Mouse (Mus musculus) left cerebral cortex, adult 2 months (tissue): ENCODE results near the gene Ugt1a5. TPM values are rescaled to one million over a fixed set of nuclear protein-coding genes. Genes with fewer than 3 reads are reported as not detected.
"Not testable (repeated sequence)": the region's sequence is repeated elsewhere in the genome, so short reads cannot be mapped to it uniquely, and the experiment has no call there.

Experiments
- DNase-seq, 2 experiments: peaks; one replicate each; pipeline ENCODE4 v3.0.0; 2021 to 2022; ENCODE audit warnings: low spot score in 2 of 2, mixed read lengths in 1 of 2; ENCODE audit errors: extremely low spot score in 1 of 2
- H3K27ac ChIP-seq: fragments of 200-600 bp; 2 replicates; pipeline ENCODE4 v1.8.1; 2022
- H3K4me3 ChIP-seq: fragments of 200-600 bp; 2 replicates; pipeline ENCODE4 v1.8.1; 2022
- CTCF ChIP-seq: fragments of 200-600 bp; IDR thresholded peaks from 2 replicates; pipeline ENCODE4 v1.8.1; 2022; ENCODE audit warnings: antibody characterized with exemption, mild to moderate bottlenecking, moderate library complexity
- intact Hi-C: fragments of 180-260 bp; cut with DNase I; formaldehyde crosslinking; loops from one replicate; pipeline ENCODE4 v1.15.1; 2025
- total RNA-seq, 2 experiments: library from RNA; stranded (reverse); gene quantifications; 2 replicates each; pipeline ENCODE4 v1.2.3; 2021

Ugt1a5 gene
- total RNA-seq, 2 experiments from 2014 or later = 0.34 TPM; not detected in 1

GRCm38 (mm10) chr1:88143966-88144675, 21.7 kb upstream of the Ugt1a5 start:
- intact Hi-C loops, H3K4me3 ChIP-seq, H3K27ac ChIP-seq: not testable (repeated sequence)
- TF ChIP-seq CTCF = peak; percentile 27
- peak; percentile 12 to 24 for DNase-seq

DNA sequence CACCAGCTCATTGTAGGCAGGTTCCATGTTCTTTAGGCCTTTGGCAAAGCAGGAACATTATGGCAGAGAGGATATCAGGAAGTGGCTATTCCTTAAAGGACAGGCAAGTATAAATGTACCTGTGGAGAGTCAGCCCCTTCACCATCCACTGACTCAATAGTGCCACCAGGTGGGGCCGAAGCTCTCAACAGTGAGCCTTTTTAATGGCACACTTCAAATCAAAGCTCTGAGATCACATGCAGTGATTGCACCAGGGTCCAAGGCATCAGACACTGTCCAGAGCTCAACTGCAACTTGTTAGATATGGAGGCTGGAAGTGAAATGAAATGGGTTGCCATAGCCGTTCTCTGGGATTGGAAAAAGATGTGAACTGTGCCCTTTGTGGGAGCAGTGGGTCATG, 20.5 kb upstream of the Ugt1a5 start:
- H3K4me3 ChIP-seq, intact Hi-C loops, H3K27ac ChIP-seq, DNase-seq: not testable (repeated sequence)
- TF ChIP-seq CTCF = peak; percentile 9

- TF ChIP-seq CTCF = peak; percentile 17
- intact Hi-C loops, H3K4me3 ChIP-seq: not testable (repeated sequence)
These were observed 15.7 kb upstream of the Ugt1a5 start for GRCm38 (mm10) chr1:88150133-88150532.

GRCm38 (mm10) chr1:88158430-88158829, 7.4 kb upstream of the Ugt1a5 start:
- TF ChIP-seq CTCF = no peak
- DNase-seq = no peak
- Histone ChIP-seq H3K27ac (no peak overlapping the region), H3K4me3 (no peak overlapping the region)
- intact Hi-C loops = no loop called here

More at GRCm38 (mm10) chr1:88150133-88150532, 15.7 kb upstream of the Ugt1a5 start:
- DNase-seq, H3K27ac ChIP-seq: not testable (repeated sequence)

GRCm38 (mm10) chr1:88172190-88172589, 6.4 kb downstream of the Ugt1a5 start:
- H3K27ac ChIP-seq, DNase-seq, H3K4me3 ChIP-seq, intact Hi-C loops: not testable (repeated sequence)

DNA sequence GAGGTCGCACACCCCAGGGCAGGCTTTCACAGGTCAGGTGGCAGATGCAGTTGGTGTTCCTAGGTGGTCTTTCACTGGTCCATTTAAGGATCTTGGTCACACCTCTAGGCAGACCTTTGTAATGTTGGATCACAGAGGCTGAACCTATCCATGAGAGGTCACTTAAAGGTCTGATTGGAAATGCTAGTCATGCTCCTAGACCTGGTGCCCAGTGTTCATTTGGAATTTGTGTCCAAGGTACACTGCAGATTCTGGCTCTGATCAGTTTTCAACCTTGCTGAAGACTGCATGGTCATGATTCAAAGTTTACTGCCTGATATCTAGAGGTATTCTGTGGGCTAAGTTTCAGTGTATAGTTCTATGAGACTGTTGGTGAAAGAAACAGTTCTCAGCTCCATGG, 13.8 kb downstream of the Ugt1a5 start:
- no peak overlapping the region for H3K27ac ChIP-seq
- no peak for TF ChIP-seq CTCF
- DNase-seq = no peak
- H3K4me3 ChIP-seq = no peak overlapping the region
- intact Hi-C loops = no loop called here

DNA sequence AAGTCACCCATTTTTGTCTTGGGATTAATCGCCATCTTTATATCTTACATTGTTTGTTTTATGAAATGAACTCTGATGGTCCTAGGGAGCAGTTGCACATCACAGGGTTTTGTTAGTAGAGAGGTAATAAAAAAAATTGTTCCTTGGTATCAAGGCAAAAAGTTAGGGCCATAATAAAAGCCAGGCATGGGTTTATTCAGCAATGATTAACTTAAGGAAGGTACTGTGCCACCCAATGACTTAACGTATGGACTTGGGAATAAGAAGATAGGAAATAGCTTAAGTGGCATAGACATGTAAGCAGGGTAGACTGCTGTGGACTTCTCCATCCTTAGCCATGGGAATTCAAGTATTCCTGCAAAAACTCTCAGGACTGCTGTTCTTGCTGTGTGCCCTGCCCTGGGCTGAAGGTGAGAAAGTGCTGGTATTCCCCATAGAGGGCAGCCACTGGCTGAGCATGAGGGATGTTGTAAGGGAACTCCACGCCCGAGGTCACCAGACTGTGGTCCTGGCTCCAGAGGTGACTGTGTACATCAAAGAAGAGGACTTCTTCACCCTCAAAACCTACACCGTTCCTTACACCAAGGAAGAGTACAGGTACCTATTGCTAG, 20.6 kb downstream of the Ugt1a5 start:
- no peak overlapping the region for H3K27ac ChIP-seq
- no peak overlapping the region for H3K4me3 ChIP-seq
- DNase-seq = no peak
- intact Hi-C loops = no loop called here
- no peak for TF ChIP-seq CTCF

DNA sequence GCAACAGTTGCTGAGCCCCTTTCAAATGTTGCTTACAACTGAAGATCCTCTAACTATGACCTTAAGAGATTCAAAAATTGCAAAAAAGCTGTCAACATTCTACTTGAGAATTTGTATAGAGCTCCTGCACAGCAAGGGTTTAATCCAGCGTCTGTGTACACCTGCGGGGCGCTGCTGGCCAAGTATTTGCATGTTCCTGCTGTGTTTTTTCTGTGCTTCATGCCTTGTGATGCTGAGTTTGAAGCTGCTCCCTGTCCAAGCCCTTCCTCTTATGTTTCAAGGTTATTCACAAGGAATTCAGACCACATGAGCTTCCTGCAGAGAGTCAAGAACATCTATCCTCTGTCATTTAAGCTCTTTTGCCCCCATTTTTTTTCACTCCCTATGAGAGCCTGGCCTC, 26.3 kb downstream of the Ugt1a5 start:
- intact Hi-C loops = no loop called here
- TF ChIP-seq CTCF = no peak
- no peak for DNase-seq
- Histone ChIP-seq H3K4me3 (no peak overlapping the region), H3K27ac (no peak overlapping the region)

DNA sequence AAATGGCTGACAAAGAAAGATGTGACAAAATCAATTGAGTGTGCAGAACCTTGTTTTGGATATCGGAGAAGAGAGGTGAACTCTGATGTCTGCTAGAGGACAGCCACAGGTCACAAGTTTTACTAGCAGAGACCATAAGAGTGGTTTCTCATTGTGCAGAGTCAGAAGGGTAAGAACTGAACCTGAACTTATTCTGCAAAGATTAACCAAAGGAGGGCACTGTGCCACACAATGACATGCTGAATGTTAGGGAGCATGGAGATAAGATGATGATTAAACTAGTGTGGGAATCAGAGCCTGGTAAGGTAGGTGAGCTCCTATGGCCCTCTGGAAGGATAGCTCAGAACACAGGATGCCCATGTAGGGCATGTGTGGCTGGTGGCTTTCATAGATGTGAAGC, 29.9 kb downstream of the Ugt1a5 start:
- DNase-seq = no peak
- H3K27ac ChIP-seq = no peak overlapping the region
- no peak overlapping the region for H3K4me3 ChIP-seq
- TF ChIP-seq CTCF = no peak
- intact Hi-C loops = no loop called here

GRCm38 (mm10) chr1:88197443-88197842, 31.6 kb downstream of the Ugt1a5 start:
- intact Hi-C loops = no loop called here
- no peak for DNase-seq
- no peak overlapping the region for H3K4me3 ChIP-seq
- H3K27ac ChIP-seq = no peak overlapping the region
- no peak for TF ChIP-seq CTCF

DNA sequence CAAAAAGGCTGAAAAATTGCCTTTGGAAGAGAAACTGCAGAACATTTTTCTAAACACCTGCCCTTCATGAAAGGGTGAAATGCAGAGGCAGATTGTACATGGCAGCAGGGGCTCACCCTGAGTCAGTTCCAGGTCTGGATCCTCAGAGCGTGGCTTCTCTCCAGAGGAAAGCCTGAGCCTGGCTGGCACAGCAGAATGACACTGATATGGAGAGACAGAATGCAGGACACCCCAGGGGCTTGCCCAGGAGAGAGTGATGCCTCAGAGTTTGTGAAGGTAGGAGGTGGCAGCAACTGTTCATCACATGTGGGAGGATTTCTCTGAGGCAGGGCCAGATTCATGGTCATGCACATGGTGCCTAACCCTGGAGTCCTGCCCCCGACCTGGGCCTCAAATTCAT, 34.2 kb downstream of the Ugt1a5 start:
- TF ChIP-seq CTCF = no peak
- no peak for DNase-seq
- no peak overlapping the region for H3K27ac ChIP-seq
- no peak overlapping the region for H3K4me3 ChIP-seq
- intact Hi-C loops = no loop called here

DNA sequence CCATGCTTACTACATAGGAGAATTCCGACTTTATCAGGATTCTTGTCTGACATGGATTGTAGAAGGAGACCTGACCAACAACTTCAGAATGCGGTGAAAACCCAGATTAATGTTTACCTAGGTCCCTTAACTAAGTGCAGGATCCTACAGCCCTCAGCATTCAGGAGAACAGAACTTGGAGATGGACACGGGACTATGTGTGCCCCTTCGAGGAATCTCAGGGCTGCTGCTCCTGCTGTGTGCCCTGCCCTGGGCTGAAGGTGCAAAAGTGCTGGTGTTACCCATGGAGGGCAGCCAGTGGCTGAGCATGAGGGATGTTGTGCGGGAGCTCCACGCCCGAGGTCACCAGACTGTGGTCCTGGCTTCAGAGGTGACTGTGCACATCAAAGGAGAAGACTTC, 34.6 kb downstream of the Ugt1a5 start, which contains the start of gene Ugt1a2:
TSS of gene Ugt1a2 (plus strand) at position 146 of the 400 bp plus-strand sequence.
- H3K27ac ChIP-seq = no peak within 1 kb of the TSS
- intact Hi-C loops = no loop called here
- TF ChIP-seq CTCF = no peak
- H3K4me3 ChIP-seq = no peak within 1 kb of the TSS
- no peak for DNase-seq
